Mouse (Mus musculus) G1E (cell line): ENCODE results near the gene Dennd2a.

ENCODE experiments used
- CTCF ChIP-seq: IDR thresholded peaks from 2 replicates; pipeline ENCODE4 v1.5.1; 2012; ENCODE audit warnings: low read depth, low read length, inconsistent platforms, mixed read lengths
- GATA1 ChIP-seq: IDR thresholded peaks from 2 replicates; pipeline ENCODE4 v1.6.1; 2012; ENCODE audit warnings: borderline replicate concordance, low read length, inconsistent platforms, mixed read lengths
- TAL1 ChIP-seq: conservative IDR thresholded peaks from 2 replicates; pipeline ENCODE4 v1.6.1; 2012; ENCODE audit warnings: low read depth, low read length, inconsistent platforms, mixed read lengths

- no peak for TF ChIP-seq CTCF
- TF ChIP-seq TAL1: no peak
- TF ChIP-seq GATA1: no peak
Observed at GRCm38 (mm10) chr6:39554888-39555647, 2.6 kb downstream of the Dennd2a start.
